Mouse (Mus musculus) heart, adult 2 months (tissue): ENCODE measurements around the gene Napa.

Experiments used
- CTCF ChIP-seq: fragments of 200-600 bp; IDR thresholded peaks from 2 replicates; pipeline ENCODE4 v1.8.1; 2022; ENCODE audit warnings: antibody characterized with exemption, mild to moderate bottlenecking, moderate library complexity
- POLR2A ChIP-seq: fragments of 200-500 bp; IDR thresholded peaks from 2 replicates; pipeline ENCODE4 v1.6.1; 2011; ENCODE audit warnings: mild to moderate bottlenecking, low read depth, low read length, control low read depth; ENCODE audit not compliant: insufficient read depth

DNA sequence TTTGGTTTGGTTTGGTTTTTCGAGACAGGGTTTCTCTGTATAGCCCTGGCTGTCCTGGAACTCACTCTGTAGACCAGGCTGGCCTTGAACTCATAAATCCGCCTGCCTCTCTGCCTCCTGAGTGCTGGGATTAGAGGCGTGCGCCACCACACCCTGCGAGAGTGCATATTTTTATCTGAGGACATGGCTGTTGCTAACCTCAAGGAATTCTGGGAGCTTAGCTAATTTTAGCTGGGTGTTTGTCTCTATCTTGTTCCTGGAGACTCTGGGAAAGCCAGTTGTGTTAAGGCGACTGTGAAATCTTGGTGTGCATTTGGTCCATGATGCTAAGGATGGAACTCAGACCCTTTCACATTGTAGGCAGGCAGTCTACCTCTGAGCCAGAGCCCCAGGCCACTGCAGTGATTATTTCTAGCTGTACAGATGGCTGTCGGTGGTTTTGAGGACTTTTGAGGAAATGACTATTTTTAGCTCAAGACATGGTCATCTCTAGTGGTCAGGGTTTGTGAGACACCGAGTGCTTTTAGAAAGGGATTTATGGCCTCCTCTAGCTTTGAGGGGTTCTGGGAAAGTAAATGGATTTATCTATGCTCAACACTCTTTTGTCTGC, 58.0 kb downstream of the Napa start:
- TF ChIP-seq CTCF = no peak
- TF ChIP-seq POLR2A = no peak
